Mouse (Mus musculus): ENCODE data around the gene Limd2. TPM values are rescaled to one million over a fixed set of nuclear protein-coding genes. Genes with fewer than 3 reads are reported as not detected.
"Not testable (repeated sequence)": the region's sequence is repeated elsewhere in the genome, so short reads cannot be mapped to it uniquely, and the experiment has no call there.

Gene Limd2
- 10 to 100 TPM in 1 of 2 experiments, 1 to 10 TPM in 1; 9.5 to 11.7 TPM for total RNA-seq (2021)
- long read RNA-seq, experiment 1, transcript Limd2-201 (5 exons, 2,950 nt), result major isoform, 11 of 12 reads
- long read RNA-seq, experiment 1, partial matches to known transcripts, result 0 of 12 reads
- long read RNA-seq, experiment 1, other reads (novel, unspliced or antisense), result 1 of 12 reads
- long read RNA-seq, experiment 2, partial matches to known transcripts, result 0 of 7 reads
- long read RNA-seq, experiment 2, other reads (novel, unspliced or antisense), result 4 of 7 reads

GRCm38 (mm10) chr11:106160841-106161721, at the start of gene Limd2, which contains the start of gene Gm10840:
TSS of gene Limd2 (minus strand) at chr11:106160860.
TSS of gene Gm10840 (plus strand) at chr11:106160850.
- no peak for DNase-seq (ENCODE audit: low spot score in 2 of 2)

- DNase-seq (ENCODE audit: low spot score in 2 of 2), result no peak
These were observed 41.4 kb upstream of the Limd2 start, which contains the start of gene Strada for GRCm38 (mm10) chr11:106202123-106202465. TSS of gene Strada (minus strand) at chr11:106202168.

DNA sequence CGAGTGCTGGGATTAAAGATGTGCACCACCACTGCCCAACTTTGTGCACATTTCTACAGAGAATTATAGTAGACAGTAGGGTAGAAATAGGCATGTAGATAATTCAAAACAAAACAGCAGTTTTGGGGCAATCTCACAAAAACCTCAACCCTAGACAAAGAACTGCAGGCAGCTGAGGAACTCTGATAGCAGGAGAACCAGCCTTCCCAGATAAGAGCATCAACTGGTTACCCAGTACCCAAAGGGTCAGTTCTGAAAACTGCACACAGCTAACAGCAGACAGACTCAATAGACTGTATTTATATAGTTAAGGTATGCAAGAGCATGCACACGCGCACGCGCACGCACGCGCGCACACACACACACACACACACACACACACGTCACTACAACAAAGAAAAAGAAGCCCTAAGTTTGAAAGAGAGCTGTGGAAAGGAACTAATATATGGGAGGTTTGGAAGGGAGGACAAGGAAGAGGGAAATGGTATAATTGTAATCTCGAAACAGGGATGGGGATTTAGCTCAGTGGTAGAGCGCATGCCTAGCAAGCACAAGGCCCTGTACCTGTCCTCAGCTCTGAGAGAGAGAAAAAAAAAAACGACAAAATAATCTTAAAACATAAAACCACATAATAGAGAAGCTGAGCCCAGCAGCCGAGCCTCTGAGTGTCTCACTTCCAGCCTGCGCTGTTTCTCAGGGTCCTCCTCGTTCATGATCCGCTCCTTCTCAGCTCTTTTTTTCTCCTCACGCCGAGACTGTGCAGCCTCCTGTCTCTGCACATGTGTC, 40.9 kb upstream of the Limd2 start:
- no peak for DNase-seq (ENCODE audit: low spot score in 2 of 2)

- DNase-seq (ENCODE audit: low spot score in 2 of 2), result no peak
These were observed 40.1 kb upstream of the Limd2 start for GRCm38 (mm10) chr11:106200756-106201155.

GRCm38 (mm10) chr11:106199997-106200396, 39.3 kb upstream of the Limd2 start:
- not testable (repeated sequence) for DNase-seq (ENCODE audit: low spot score in 2 of 2)

- no peak for DNase-seq (ENCODE audit: low spot score in 2 of 2)
These were observed 37.6 kb upstream of the Limd2 start for GRCm38 (mm10) chr11:106198277-106198676.

- DNase-seq (ENCODE audit: low spot score in 2 of 2), result no peak
These were observed 34.7 kb upstream of the Limd2 start for GRCm38 (mm10) chr11:106195341-106195740.

DNA sequence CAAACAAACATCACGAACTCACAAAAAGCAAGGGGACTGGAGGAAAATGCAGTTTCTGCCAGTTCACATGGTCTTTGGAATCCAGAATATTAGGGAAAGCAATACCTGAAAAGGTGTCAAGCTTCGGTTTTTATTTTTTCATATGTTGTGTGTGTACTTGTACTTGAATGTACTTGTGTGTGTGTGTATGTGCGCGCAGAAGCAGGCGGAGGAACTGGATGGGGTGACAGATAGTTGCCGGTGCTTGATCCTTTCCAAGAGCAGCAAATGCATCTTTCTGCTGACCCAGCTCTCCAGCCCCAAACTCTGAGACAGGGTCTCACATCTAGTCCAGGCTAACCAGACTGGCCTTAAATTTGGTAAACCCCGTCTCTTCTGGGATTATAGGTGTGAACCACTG, 34.2 kb upstream of the Limd2 start:
- DNase-seq (ENCODE audit: low spot score in 2 of 2), result no peak

DNA sequence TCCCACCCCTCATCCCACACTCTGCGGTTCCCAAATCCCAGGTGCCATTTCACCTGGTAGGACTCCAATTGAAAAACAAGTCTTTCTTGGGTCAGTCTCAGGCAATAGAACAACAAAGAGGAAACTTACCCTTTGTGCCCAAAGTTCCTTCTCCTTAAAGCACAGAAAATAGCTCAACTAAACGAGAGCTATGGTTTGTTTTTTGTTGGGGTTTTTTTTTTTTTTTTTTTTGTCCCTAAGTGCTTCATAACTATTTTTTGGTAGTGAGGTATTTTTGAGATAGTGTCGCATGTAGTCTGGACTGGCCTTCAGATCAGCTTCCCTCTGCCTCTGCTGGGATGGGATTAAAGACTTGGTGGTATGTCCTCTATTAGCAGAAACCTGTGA, 33.5 kb upstream of the Limd2 start:
- no peak for DNase-seq (ENCODE audit: low spot score in 2 of 2)

- peak; percentile 93 to 94 for DNase-seq (ENCODE audit: low spot score in 2 of 2)
These were observed 32.9 kb upstream of the Limd2 start for GRCm38 (mm10) chr11:106193371-106194154.

- DNase-seq (ENCODE audit: low spot score in 2 of 2), result no peak
These were observed 32.2 kb upstream of the Limd2 start for GRCm38 (mm10) chr11:106192657-106193370.

GRCm38 (mm10) chr11:106192241-106192640, 31.6 kb upstream of the Limd2 start:
- no peak for DNase-seq (ENCODE audit: low spot score in 2 of 2)

DNA sequence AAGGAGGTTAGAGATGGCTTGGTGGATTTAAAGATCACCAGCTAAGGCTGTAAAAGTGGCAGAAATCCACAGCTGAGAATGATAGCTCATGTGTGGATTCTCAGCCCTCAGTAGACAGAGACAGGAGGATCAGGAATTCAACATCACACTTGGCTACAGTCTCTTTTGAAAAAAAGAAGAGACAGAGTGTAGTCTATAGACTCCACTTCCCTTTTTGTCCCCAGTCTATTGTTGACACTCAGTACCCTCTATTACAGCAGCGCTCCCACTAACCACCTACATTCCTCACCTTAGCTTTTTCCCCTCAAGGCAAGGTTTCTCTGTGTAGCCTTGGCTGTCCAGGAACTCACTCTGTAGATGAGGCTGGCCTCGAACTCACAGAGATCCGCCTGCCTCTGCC, 31.1 kb upstream of the Limd2 start:
- no peak for DNase-seq (ENCODE audit: low spot score in 2 of 2)

- DNase-seq (ENCODE audit: low spot score in 2 of 2), result no peak
These were observed 26.7 kb upstream of the Limd2 start for GRCm38 (mm10) chr11:106187326-106187725.

GRCm38 (mm10) chr11:106180449-106180801, 19.8 kb upstream of the Limd2 start:
- DNase-seq (ENCODE audit: low spot score in 2 of 2), result no peak

DNA sequence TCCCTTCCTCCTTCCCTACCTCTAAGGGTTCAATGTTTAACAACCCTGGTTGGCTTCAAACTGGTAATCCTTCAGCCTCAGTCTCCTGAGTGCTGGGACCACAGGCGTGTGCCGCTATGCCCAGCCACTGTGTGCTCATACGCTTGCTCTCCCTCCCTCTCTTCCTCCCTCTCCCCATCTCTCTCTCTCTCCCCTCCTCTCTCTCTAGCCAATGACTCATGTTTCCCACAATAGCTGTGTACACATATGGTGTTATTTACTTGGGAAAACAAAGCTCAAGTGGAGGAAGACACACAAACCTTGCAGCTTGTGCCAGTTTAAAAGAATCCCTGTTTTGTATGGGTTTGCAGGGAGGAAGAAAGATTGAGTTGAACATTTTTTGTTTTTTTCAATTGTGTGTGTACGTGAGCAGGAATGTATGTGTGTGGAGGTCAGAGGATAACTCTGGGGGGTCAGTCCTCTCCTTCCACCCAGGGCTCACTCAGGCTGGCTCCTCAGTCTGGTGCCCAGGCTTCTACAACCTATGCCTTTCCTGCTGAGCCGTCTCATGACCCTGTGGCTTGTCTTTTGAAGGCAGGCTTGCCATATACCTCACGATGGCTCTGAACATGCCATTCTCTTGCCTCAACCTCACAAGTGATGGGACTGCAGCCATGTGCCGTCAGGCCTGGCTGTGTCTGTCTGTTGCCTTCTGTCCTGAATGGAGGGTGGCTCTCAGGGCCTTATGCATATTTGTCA, 19.2 kb upstream of the Limd2 start:
- DNase-seq (ENCODE audit: low spot score in 2 of 2), result no peak

DNA sequence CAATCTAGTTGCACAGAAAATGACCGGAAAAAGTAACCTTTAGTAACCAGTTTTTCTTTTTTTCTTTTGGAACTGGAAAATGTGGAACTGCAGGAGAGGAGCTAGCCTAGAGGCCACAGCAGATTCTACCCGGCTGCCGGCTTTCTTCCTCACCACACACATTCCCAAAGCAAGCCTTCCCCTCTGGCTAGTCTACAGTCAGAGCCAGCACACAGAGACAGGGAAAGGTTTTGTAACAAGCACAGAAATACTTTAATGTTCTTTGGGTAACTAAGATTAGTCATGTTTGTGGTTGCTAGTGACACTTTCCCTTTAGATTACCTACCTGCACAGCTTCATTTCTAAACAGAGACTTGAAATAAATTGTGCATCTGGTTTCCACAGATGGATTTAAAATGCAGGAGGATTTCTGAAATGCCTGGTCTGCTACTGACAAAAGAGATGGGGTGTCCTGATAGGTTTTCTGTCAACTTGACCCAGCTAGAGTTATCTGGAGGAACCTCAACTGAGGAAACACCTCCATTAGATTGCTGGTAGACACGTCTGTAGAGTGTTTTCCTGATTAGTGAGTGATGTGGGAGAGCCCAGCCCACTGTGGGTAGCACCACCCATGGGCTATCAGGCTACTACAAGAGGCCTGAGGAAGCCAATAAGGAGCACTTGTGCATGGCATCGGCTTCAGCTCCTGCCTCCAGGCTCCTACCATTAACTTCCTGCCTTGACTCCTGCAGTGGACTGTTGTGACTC, 17.5 kb upstream of the Limd2 start:
- no peak for DNase-seq (ENCODE audit: low spot score in 2 of 2)

GRCm38 (mm10) chr11:106176372-106176771, 15.7 kb upstream of the Limd2 start:
- DNase-seq (ENCODE audit: low spot score in 2 of 2), result no peak

DNA sequence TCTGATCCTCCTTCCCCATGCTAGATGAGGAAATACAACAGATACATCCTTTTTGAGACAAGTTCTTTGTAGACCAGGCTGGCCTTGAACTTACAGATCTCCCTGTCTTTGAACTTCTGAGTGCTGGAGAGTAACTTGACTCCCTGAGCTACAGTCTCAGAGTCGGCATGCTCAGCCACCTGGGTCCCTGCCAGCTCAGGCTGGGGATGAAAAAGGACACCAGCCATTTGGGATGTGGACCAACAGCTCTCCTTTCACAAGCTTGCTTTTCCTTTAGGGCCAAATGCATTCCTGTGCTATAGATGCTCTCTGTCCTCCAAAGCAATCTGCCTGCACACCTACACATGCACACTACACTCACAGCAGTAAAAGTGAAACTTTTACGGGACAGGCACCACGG, 14.4 kb upstream of the Limd2 start:
- DNase-seq (ENCODE audit: low spot score in 2 of 2), result no peak
